Mouse (Mus musculus) heart, postnatal 0 days (tissue): ENCODE results near the gene Efr3b.

Experiments
- CTCF ChIP-seq: IDR thresholded peaks from 2 replicates; pipeline ENCODE4 v1.5.1; 2016; ENCODE audit warnings: antibody characterized with exemption, control low read depth, low read depth
- EP300 ChIP-seq: IDR thresholded peaks from 2 replicates; pipeline ENCODE4 v1.6.1; 2016; ENCODE audit warnings: antibody characterized with exemption, low read depth

- no peak for TF ChIP-seq CTCF
- TF ChIP-seq EP300 = no peak
Observed at GRCm38 (mm10) chr12:3982257-3982656, 56.5 kb downstream of the Efr3b start.
